Mouse (Mus musculus) urinary bladder, postnatal 10 days (tissue): ENCODE data around the gene Zfp335.
"Not testable (repeated sequence)": the region's sequence is repeated elsewhere in the genome, so short reads cannot be mapped to it uniquely, and the experiment has no call there.

Experiments used
- DNase-seq: peaks from one replicate; pipeline ENCODE4 v3.0.0; 2022; ENCODE audit warnings: low spot score

Zfp335 gene

GRCm38 (mm10) chr2:164892696-164893216, 18.8 kb downstream of the Zfp335 start:
- no peak for DNase-seq

GRCm38 (mm10) chr2:164891908-164892695, 19.5 kb downstream of the Zfp335 start:
- DNase-seq, result no peak

GRCm38 (mm10) chr2:164891056-164891834, 20.3 kb downstream of the Zfp335 start:
- no peak for DNase-seq

GRCm38 (mm10) chr2:164890411-164891049, 21.0 kb downstream of the Zfp335 start:
- no peak for DNase-seq

- no peak for DNase-seq
These were observed 21.6 kb downstream of the Zfp335 start for GRCm38 (mm10) chr2:164889960-164890359.

- no peak for DNase-seq
These were observed 22.6 kb downstream of the Zfp335 start for GRCm38 (mm10) chr2:164888996-164889395.

- DNase-seq, result no peak
These were observed 24.9 kb downstream of the Zfp335 start for GRCm38 (mm10) chr2:164886617-164887016.

GRCm38 (mm10) chr2:164885788-164886187, 25.8 kb downstream of the Zfp335 start:
- no peak for DNase-seq

- no peak for DNase-seq
These were observed 28.9 kb downstream of the Zfp335 start for GRCm38 (mm10) chr2:164882619-164883018.

- peak; percentile 61 for DNase-seq
These were observed 31.8 kb downstream of the Zfp335 start for GRCm38 (mm10) chr2:164879568-164880277.

GRCm38 (mm10) chr2:164879228-164879567, 32.4 kb downstream of the Zfp335 start, which contains the start of gene Pcif1:
TSS of gene Pcif1 (plus strand) at chr2:164879304.
- peak; percentile 83 for DNase-seq

GRCm38 (mm10) chr2:164878509-164879227, 32.9 kb downstream of the Zfp335 start:
- DNase-seq, result no peak

- DNase-seq, result not testable (repeated sequence)
These were observed 34.0 kb downstream of the Zfp335 start for GRCm38 (mm10) chr2:164877376-164878215.

- not testable (repeated sequence) for DNase-seq
These were observed 35.9 kb downstream of the Zfp335 start for GRCm38 (mm10) chr2:164875648-164876047.

GRCm38 (mm10) chr2:164874239-164874769, 37.3 kb downstream of the Zfp335 start:
- DNase-seq, result no peak

- no peak for DNase-seq
These were observed 37.9 kb downstream of the Zfp335 start for GRCm38 (mm10) chr2:164873621-164874020.

- DNase-seq, result no peak
These were observed 39.8 kb downstream of the Zfp335 start for GRCm38 (mm10) chr2:164871602-164872303.

- DNase-seq, result no peak
These were observed 43.1 kb downstream of the Zfp335 start for GRCm38 (mm10) chr2:164868491-164868890.

- no peak for DNase-seq
These were observed 44.0 kb downstream of the Zfp335 start for GRCm38 (mm10) chr2:164867566-164867965.
